Mouse (Mus musculus) frontal cortex, postnatal 25 days (tissue): ENCODE results near the gene Olfr598.
"Not testable (repeated sequence)": the region's sequence is repeated elsewhere in the genome, so short reads cannot be mapped to it uniquely, and the experiment has no call there.

Experiments
- DNase-seq, 2 experiments: peaks; one replicate each; pipeline ENCODE4 v3.0.0; 2022; ENCODE audit warnings: low spot score in 2 of 2

The Olfr598 gene

GRCm38 (mm10) chr7:103323268-103323667, at the start of gene Olfr598:
Olfr598 (plus strand) TSS chr7:103323568.
- DNase-seq: no peak

GRCm38 (mm10) chr7:103305348-103305747, 18.0 kb upstream of the Olfr598 start, which contains the start of gene Olfr596:
Olfr596 (plus strand) TSS chr7:103305648.
- DNase-seq: not testable (repeated sequence)

- DNase-seq: not testable (repeated sequence)
Observed at GRCm38 (mm10) chr7:103316015-103316414, 7.4 kb upstream of the Olfr598 start, which contains the start of gene Olfr597. Olfr597 (plus strand) TSS chr7:103316315.

GRCm38 (mm10) chr7:103335617-103336016, 12.2 kb downstream of the Olfr598 start, which contains the start of gene Olfr599:
Olfr599 (plus strand) TSS chr7:103335917.
- DNase-seq: no peak

- no peak for DNase-seq
Observed at GRCm38 (mm10) chr7:103349569-103349968, 26.2 kb downstream of the Olfr598 start, which contains the start of gene Olfr600. Olfr600 (minus strand) TSS chr7:103349669.

- no peak for DNase-seq
Observed at GRCm38 (mm10) chr7:103362555-103362954, 39.2 kb downstream of the Olfr598 start, which contains the start of gene Olfr601. Olfr601 (minus strand) TSS chr7:103362655.
